Mouse (Mus musculus): ENCODE measurements around the gene Mex3a. TPM values are rescaled to one million over a fixed set of nuclear protein-coding genes. Genes with fewer than 3 reads are reported as not detected.

Gene Mex3a
- polyA plus RNA-seq, 1 experiment from 2014 or later: 9.9 TPM

DNA sequence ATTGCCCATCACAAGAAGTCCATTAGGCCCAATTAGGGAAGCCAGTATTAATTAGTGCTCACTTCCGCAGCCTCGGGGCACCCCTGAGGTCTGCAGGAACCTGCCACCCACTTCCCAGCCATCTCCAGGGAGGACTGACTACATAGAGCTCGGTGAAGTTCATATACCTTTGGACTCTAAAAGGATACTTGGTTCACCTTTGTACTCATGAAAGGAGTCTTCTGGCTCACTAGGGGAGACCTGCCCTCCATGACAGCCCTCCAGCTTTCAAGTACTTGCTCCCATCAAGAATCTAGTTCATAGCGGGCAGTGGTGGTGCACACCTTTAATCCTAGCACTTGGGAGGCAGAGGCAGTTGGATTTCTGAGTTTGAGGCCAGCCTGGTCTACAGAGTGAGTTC is 13.8 kb upstream of the Mex3a start:
- Histone ChIP-seq H3K27me3 (replicated peaks) (0 out of 2 replicates have a peak, but pooled peaks cover 3% of the 10 kb centered on the region), H3K27ac (replicated peaks) (no peak overlapping the region), H3K4me3 (no peak overlapping the region), H3K36me3 (peaks cover 9% of the 10 kb centered on the region; the same call in 1 of the 2 replicates), H3K4me2 (no peak overlapping the region), H3K9me3 (no peaks in the 10 kb centered on the region), H3K4me1 (peaks cover 15% of the 10 kb centered on the region), H3K9ac (no peak overlapping the region)
- ATAC-seq (ENCODE audit: extremely low read depth, insufficient number of reproducible peaks, low FRiP score, low TSS enrichment): no peak
- WGBS: 85% methylated on average over 4 of the region's 4 CpGs

DNA sequence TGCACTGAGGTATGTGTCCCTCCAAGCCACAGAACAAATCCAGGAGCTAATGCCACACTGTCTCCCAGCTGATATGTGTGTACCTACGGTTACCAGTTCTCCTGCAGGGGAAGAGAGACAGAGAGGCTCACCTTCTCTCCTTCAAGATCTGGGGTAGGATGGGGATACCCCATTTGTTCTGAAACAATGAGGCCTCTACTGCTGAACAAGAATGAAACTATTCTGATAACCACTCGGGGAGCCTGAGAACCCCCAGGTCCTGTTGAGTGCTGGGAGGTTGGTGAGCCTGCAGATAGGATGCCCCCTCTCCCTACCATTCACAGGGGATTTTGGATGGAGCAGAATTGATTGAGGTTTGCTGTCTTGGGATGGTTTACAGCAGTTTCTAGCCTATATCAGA is 12.1 kb upstream of the Mex3a start:
- Histone ChIP-seq H3K9me3 (no peaks in the 10 kb centered on the region), H3K4me3 (no peak overlapping the region), H3K27me3 (replicated peaks) (0 out of 2 replicates have a peak, but pooled peaks cover 3% of the 10 kb centered on the region), H3K27ac (replicated peaks) (no peak overlapping the region), H3K36me3 (peaks cover 25% of the 10 kb centered on the region), H3K4me2 (no peak overlapping the region), H3K4me1 (0 out of 2 replicates have a peak, but pooled peaks cover 2% of the 10 kb centered on the region), H3K9ac (no peak overlapping the region)
- no peak for ATAC-seq (ENCODE audit: extremely low read depth, insufficient number of reproducible peaks, low FRiP score, low TSS enrichment)
- WGBS: 76% methylated on average over 2 of the region's 2 CpGs

DNA sequence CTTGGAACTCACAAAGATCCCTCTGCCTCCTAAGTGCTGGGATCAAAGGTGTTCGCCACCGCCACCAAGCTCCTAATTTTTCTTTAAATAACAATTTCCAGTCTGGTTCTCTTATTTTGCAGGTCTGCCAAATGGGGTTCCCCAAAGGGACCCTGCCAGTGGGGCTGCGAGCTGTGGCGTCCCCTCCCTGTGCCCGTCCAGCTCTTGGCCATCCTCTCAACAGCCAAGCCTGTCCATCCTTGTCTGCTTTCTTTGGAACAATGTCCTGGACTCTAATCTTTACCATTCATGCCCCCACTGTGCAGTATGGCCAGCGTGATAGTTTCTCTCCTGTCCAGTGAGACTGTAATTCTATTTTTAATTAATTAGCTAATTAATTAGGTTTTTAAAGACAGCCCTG is 11.0 kb upstream of the Mex3a start:
- Histone ChIP-seq H3K36me3 (peaks cover 28% of the 10 kb centered on the region), H3K4me3 (no peak overlapping the region), H3K9ac (no peak overlapping the region), H3K9me3 (no peaks in the 10 kb centered on the region), H3K4me2 (no peak overlapping the region), H3K4me1 (peaks cover 7% of the 10 kb centered on the region), H3K27ac (replicated peaks) (no peak overlapping the region), H3K27me3 (replicated peaks) (0 out of 2 replicates have a peak, but pooled peaks cover 3% of the 10 kb centered on the region)
- ATAC-seq (ENCODE audit: extremely low read depth, insufficient number of reproducible peaks, low FRiP score, low TSS enrichment): no peak
- 82% methylated on average over 6 of the region's 6 CpGs for WGBS

DNA sequence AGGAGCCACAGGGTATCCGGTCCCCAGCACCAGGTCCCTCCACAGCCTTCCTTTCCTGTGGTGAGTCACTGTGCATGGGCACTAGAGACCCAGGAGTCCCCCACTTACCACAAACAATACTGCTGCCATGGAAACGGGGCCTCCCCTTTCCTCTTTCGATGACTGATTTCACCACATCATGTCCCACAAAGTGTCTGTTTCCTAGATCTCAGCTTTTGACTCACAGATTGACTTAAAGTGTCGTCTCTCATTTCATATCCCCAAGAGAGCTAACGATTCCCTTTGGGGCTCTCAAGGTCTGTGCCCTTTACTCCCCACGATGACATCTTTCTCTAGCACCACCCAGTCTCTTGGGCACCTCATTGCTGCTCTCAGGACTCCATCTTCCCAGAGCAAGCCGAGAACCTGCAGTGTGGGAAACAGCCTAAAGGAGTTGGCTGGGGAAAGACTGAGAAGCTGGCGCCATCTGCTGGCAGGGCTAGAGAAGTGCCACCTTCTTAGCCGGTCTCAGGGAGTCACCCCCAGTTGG is 10.3 kb upstream of the Mex3a start:
- H3K27me3 ChIP-seq (replicated peaks): 0 out of 2 replicates have a peak, but pooled peaks cover 3% of the 10 kb centered on the region
- ATAC-seq (ENCODE audit: extremely low read depth, insufficient number of reproducible peaks, low FRiP score, low TSS enrichment): no peak; the same call in 1 of the 2 replicates
- no peaks in the 10 kb centered on the region for H3K9me3 ChIP-seq
- peaks cover 28% of the 10 kb centered on the region for H3K36me3 ChIP-seq
- peaks cover 13% of the 10 kb centered on the region for H3K4me1 ChIP-seq
- H3K9ac ChIP-seq: no peak overlapping the region
- H3K4me2 ChIP-seq: no peak overlapping the region
- no peak overlapping the region for H3K27ac ChIP-seq (replicated peaks)
- H3K4me3 ChIP-seq: no peak overlapping the region
- 28% methylated on average over 9 of the region's 9 CpGs for WGBS

DNA sequence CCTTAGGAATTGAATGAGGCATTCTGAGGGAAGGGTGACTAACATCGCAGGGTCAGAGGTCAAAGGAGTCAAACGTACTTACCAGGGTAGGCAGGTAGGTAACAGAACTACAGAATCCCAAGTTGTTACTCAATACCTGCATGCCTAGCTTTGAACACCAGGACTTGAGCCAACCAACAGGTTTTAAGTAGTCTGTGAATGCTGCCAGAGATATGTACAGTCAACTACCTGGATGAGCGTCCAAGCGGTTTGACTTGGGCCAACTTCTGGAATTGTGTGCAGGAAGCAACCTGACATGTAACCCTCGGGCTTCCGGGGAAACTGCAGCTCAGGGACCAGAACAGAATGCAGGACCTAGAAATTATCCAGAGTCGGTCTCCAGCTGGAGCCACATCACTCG is 9.2 kb upstream of the Mex3a start:
- H3K9ac ChIP-seq: no peak overlapping the region
- H3K4me1 ChIP-seq: peaks cover 25% of the 10 kb centered on the region
- H3K9me3 ChIP-seq: no peaks in the 10 kb centered on the region
- WGBS: 81% methylated on average over 8 of the region's 8 CpGs
- no peak overlapping the region for H3K27ac ChIP-seq (replicated peaks)
- H3K4me2 ChIP-seq: no peak overlapping the region
- H3K36me3 ChIP-seq: peaks cover 28% of the 10 kb centered on the region
- H3K4me3 ChIP-seq: no peak overlapping the region
- 0 out of 2 replicates have a peak, but pooled peaks cover 3% of the 10 kb centered on the region for H3K27me3 ChIP-seq (replicated peaks)
- ATAC-seq (ENCODE audit: extremely low read depth, insufficient number of reproducible peaks, low FRiP score, low TSS enrichment): no peak

DNA sequence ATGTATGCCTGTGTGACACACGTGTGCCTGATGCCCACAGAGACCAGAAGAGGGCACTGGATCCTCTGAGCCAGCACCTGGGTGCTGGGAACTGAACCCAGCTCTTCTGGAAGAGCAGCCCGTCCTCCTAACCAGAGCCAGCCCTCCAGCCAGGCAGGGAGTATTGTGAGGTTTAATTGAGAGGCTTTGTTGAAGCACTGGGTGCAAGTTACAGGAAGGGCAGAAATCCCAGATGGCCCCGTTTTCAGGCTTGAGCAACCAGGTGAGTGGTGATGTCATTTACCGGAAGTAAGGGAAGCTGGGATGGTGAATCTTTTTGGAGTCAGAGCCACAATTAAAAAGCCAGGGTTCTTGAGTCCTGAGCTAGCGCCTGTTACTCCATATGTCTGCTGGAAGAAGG is 7.2 kb upstream of the Mex3a start:
- peaks cover 28% of the 10 kb centered on the region for H3K36me3 ChIP-seq
- H3K27ac ChIP-seq (replicated peaks): no peak overlapping the region
- H3K9ac ChIP-seq: no peak overlapping the region
- 0 out of 2 replicates have a peak, but pooled peaks cover 3% of the 10 kb centered on the region for H3K27me3 ChIP-seq (replicated peaks)
- H3K4me2 ChIP-seq: no peak overlapping the region
- WGBS: 86% methylated on average over 5 of the region's 5 CpGs
- H3K4me3 ChIP-seq: no peak overlapping the region
- peaks cover 44% of the 10 kb centered on the region for H3K4me1 ChIP-seq
- H3K9me3 ChIP-seq: no peaks in the 10 kb centered on the region
- ATAC-seq (ENCODE audit: extremely low read depth, insufficient number of reproducible peaks, low FRiP score, low TSS enrichment): no peak

DNA sequence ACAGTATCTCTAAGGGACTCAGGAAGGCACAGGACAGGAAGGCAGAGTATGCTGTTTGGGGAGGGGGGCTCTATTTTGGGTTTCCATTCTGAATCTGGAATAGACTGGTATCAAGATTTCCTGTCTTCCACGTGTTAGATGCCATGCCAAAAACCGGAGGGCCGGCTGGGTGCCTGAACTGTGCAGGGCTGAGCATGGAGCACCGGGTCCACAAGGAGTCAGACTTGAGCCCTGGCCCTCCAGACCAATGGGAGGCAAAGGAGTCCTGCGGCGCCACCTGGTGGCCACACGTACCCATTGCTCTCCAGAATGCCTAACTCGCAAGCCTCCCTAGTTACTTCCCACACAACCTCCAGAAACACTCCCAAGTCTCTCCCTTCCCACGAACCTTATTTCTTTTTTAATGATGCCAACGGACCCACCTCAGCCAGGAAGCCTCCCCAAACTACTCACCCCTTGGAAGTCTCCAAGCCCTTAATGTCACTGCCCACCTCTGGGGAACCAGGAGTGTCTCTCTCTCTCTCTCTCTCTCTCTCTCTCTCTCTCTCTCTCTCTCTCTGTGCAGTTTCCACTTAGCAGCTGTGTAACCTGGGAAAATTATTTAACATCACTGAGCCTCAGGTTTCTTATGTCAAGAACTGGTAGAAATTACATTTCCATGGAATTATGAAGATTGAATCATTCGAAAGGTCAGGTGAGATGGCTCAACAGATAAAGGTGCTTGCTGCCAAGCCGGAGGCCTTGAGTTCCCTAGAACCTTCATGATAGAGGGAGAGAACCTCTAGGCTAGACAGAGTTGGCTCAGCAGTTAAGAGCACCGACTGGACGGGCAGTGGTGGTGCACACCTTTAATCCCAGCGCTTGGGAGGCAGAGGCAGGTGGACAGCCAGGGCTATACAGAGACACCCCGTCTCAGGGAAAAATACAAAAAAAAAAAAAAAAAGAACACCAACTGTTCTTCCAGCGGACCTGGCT is 5.8 kb upstream of the Mex3a start:
- no peaks in the 10 kb centered on the region for H3K27me3 ChIP-seq (replicated peaks)
- peak; percentile 53 for ATAC-seq (ENCODE audit: extremely low read depth, insufficient number of reproducible peaks, low FRiP score, low TSS enrichment)
- H3K4me3 ChIP-seq: no peak overlapping the region
- no peak overlapping the region for H3K27ac ChIP-seq (replicated peaks)
- peaks cover 54% of the 10 kb centered on the region for H3K4me1 ChIP-seq
- WGBS: 33% methylated on average over 17 of the region's 17 CpGs
- no peaks in the 10 kb centered on the region for H3K9me3 ChIP-seq
- H3K9ac ChIP-seq: peak overlapping the region; percentile 67
- peak overlapping the region; percentile 46 for H3K4me2 ChIP-seq
- peaks cover 28% of the 10 kb centered on the region for H3K36me3 ChIP-seq

DNA sequence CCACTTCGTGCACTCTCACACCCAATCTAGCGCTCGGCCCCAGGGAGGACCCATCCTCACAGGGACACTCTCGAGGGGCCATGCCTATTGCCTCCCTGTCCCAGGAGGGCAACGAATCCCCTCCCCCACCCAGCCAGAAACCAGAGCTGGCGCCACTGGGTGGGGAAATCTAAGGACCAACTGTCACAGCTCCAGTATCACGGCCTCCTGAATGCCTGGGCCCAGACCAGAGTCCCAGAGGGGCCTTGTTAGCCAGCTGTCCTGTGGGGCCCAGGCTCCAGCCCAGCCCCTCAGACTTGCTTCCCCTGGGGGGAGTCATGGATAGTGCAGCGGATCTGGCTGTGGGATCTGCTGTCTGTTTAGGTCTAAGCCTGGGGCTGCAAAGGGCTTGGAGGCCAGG is 4.6 kb upstream of the Mex3a start:
- peak overlapping the region; percentile 71 for H3K9ac ChIP-seq
- peak overlapping the region; percentile 33 for H3K4me2 ChIP-seq
- peaks cover 28% of the 10 kb centered on the region for H3K36me3 ChIP-seq
- H3K4me1 ChIP-seq: peaks cover 54% of the 10 kb centered on the region
- H3K4me3 ChIP-seq: 0 out of 2 replicates have a peak overlapping the region, but pooled peaks have one; percentile 1
- 21% methylated on average over 8 of the region's 8 CpGs for WGBS
- H3K27me3 ChIP-seq (replicated peaks): no peaks in the 10 kb centered on the region
- H3K27ac ChIP-seq (replicated peaks): peak overlapping the region; percentile 41
- H3K9me3 ChIP-seq: no peaks in the 10 kb centered on the region
- no peak for ATAC-seq (ENCODE audit: extremely low read depth, insufficient number of reproducible peaks, low FRiP score, low TSS enrichment)

DNA sequence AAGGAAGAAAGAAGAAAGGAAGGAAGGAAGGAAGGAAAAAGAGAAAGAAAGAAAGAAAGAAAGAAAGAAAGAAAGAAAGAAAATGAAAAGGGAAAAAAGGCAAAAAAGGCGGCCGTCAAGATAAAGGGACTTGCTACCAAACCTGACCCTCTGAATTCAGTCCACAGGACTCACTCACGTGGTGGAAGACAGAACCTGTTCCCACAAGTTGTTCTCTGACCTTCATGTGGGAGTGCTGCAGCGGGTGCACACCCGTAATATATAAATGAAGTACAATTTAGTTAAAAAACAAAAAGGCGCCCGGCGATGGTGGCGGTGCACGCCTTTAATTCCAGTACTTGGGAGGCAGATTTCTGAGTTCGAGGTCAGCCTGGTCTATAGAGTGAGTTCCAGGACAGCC is 3.5 kb upstream of the Mex3a start:
- H3K4me2 ChIP-seq: peak overlapping the region; percentile 75; the same call in 1 of the 2 replicates
- no peaks in the 10 kb centered on the region for H3K27me3 ChIP-seq (replicated peaks)
- peak overlapping the region; percentile 96; the same call in 1 of the 2 replicates for H3K27ac ChIP-seq (replicated peaks)
- WGBS: 81% methylated on average over 11 of the region's 11 CpGs
- H3K4me1 ChIP-seq: peaks cover 58% of the 10 kb centered on the region
- peaks cover 17% of the 10 kb centered on the region for H3K36me3 ChIP-seq
- H3K4me3 ChIP-seq: no peak overlapping the region
- H3K9ac ChIP-seq: peak overlapping the region; percentile 98; the same call in 1 of the 2 replicates
- H3K9me3 ChIP-seq: no peaks in the 10 kb centered on the region
- ATAC-seq (ENCODE audit: extremely low read depth, insufficient number of reproducible peaks, low FRiP score, low TSS enrichment): no peak

DNA sequence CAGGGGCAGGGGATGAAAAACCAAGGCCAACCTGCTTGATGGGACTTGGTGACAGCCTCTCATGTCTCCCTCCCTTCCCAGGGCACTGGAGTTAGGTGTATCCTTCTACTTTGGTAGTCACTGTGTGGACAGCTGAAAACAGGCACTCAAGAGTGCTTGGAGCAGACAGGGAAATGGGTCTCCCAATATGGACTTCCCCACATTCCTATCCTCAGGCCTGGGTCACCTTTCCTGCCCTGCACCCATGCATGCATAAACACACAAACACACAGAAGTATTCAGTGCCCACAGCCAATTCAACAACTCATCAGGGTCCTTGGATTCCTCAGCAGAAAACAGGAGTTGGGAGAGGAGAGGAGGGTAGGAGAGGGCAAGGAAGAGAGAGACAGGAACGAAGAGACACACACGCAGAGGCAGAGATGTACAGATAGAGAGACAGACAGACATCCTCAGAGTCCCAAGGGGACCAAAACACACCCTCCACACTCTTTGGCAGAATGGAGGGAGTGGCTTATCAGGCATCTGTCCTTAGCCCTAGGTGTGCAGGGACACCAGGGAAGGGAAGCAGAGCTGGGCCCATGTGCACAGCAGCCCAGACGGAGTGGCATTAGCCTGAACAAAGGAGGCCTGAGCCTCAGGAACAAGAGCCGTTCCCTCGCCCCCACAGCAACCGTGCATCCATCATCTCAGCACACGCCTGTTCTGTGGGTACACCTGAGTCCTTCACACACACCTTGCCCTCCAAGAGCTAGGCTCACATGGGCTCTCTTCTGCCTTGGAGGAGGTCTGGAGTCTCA is 2.8 kb upstream of the Mex3a start:
- Histone ChIP-seq H3K4me2 (peak overlapping the region; percentile 75), H3K4me3 (peak overlapping the region; percentile 93), H3K27me3 (replicated peaks) (no peaks in the 10 kb centered on the region), H3K27ac (replicated peaks) (peak overlapping the region; percentile 96), H3K9me3 (no peaks in the 10 kb centered on the region), H3K9ac (peak overlapping the region; percentile 98), H3K36me3 (peaks cover 10% of the 10 kb centered on the region), H3K4me1 (peaks cover 65% of the 10 kb centered on the region)
- WGBS: 40% methylated on average over 7 of the region's 7 CpGs
- no peak for ATAC-seq (ENCODE audit: extremely low read depth, insufficient number of reproducible peaks, low FRiP score, low TSS enrichment)
